Mouse (Mus musculus) testis, adult 2 months (tissue): ENCODE results near the gene Rhbdd1.

Source experiments
- CTCF ChIP-seq: fragments of 200-500 bp; IDR thresholded peaks from 2 replicates; pipeline ENCODE4 v1.5.1; 2012; ENCODE audit warnings: low read depth, mild to moderate bottlenecking, inconsistent platforms, low read length, moderate library complexity; ENCODE audit not compliant: control insufficient read depth, insufficient read depth, insufficient replicate concordance
- POLR2A ChIP-seq: fragments of 200-500 bp; IDR thresholded peaks from 2 replicates; pipeline ENCODE4 v1.6.1; 2012; ENCODE audit warnings: low read depth, mild to moderate bottlenecking, inconsistent platforms, low read length, moderate library complexity; ENCODE audit not compliant: control insufficient read depth

DNA sequence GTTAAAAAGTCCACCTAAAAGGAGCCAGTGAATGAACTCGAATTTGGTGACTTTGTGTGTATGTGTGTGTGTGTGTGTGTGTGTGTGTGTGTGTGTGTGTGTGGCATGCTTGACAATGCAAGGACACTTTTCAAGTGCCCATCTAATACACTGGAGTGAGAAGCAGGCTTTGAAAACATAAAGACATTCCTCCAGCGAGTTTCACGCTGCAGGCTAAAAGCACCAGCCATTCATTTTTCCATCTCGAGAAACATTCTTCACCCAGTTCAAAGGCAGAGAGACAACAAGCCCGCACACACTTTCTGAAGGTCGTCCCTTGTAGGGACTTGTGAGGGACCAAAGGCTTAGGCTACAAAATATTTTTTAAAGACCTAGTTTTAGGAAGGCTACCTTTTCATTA, 42.7 kb upstream of the Rhbdd1 start:
- TF ChIP-seq CTCF (no peak), POLR2A (no peak)
